In the genomic region with DNA sequence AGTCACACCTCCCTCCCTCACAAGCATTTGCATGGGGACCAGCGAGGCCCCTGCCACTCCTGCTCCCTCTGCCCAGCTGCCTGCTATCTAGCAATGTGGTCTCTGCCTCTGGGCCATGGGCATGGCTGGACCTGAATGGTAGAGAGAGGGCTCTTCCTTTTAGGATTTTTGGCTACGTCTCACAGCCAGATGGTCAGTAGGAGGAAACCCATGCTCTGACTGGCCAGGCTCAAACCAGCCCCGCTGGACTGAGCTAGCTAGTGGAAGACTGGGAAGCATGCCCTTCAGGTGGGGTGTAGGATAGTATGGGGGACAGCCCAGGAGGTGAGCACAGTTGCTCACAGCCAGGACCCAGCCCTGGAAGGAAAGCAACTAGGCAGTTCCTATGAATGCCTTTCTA, we compare ENCODE assay signal across 17 mouse cellular contexts. TPM values are rescaled to one million over a fixed set of nuclear protein-coding genes. Genes with fewer than 3 reads are reported as not detected.
DNase-seq lines count a peak whose midpoint lies in the region; ATAC-seq lines count a peak whose summit lies in the region.
"Had no signal": no experiment of that assay in that cellular context is flagged by ENCODE, and none has a peak within 500 bp of the region (broad histone marks: within the 10 kb centered on the region; RNA-seq: fewer than 3 reads in every experiment).

No protein-coding gene starts in this region.

- no peaks in the 10 kb centered on the region for H3K9me3 ChIP-seq in midbrain, embryonic 11.5 days (ENCODE audit: control insufficient read depth, low read length)
- H3K9me3 ChIP-seq in midbrain, embryonic 14.5 days (ENCODE audit: control insufficient read depth, low read length), result no peaks in the 10 kb centered on the region
- no peaks in the 10 kb centered on the region for H3K9me3 ChIP-seq in neural tube, embryonic 15.5 days (replicated peaks)
- H3K9me3 ChIP-seq: embryonic facial prominence, embryonic 13.5 days; hindbrain, embryonic 10.5 days; stomach, embryonic 15.5 days had no signal

- H3K9ac ChIP-seq in midbrain, embryonic 11.5 days (ENCODE audit: low read length), result no peak overlapping the region
- H3K9ac ChIP-seq in midbrain, embryonic 14.5 days (replicated peaks; ENCODE audit: low read length), result no peak overlapping the region
- H3K9ac ChIP-seq in neural tube, embryonic 15.5 days (replicated peaks), result no peak overlapping the region
- H3K9ac ChIP-seq: embryonic facial prominence, embryonic 13.5 days; liver, postnatal 0 days; stomach, embryonic 15.5 days had no signal

- H3K27me3 ChIP-seq in midbrain, embryonic 11.5 days (ENCODE audit: control insufficient read depth, insufficient read depth, low read length), result no peaks in the 10 kb centered on the region
- H3K27me3 ChIP-seq in midbrain, embryonic 14.5 days (ENCODE audit: control insufficient read depth, insufficient read depth, low read length), result no peaks in the 10 kb centered on the region
- H3K27me3 ChIP-seq in neural tube, embryonic 15.5 days (replicated peaks), result no peaks in the 10 kb centered on the region
- H3K27me3 ChIP-seq: embryonic facial prominence, embryonic 13.5 days; stomach, embryonic 15.5 days had no signal

- DNase-seq in frontal cortex, postnatal 25 days (ENCODE audit: low spot score in 2 of 2), result no peak
- peak; percentile 54 for DNase-seq in midbrain, embryonic 11.5 days (ENCODE audit: low spot score, missing footprints)
- no peak for DNase-seq in midbrain, embryonic 14.5 days
- peak; percentile 90 for DNase-seq in cerebellum, adult 9-10 months
- no peak for DNase-seq in thymus, adult 18-20 months
- DNase-seq: adrenal gland, adult 2 months; gastrocnemius, postnatal 25 days; liver; liver, postnatal 0 days; thymus, postnatal 14 days had no signal

- H3K4me1 ChIP-seq in midbrain, embryonic 11.5 days (ENCODE audit: control insufficient read depth, insufficient read depth, low read length), result no peaks in the 10 kb centered on the region
- H3K4me1 ChIP-seq in midbrain, embryonic 14.5 days (ENCODE audit: control insufficient read depth, insufficient read depth, low read length), result no peaks in the 10 kb centered on the region
- no peaks in the 10 kb centered on the region for H3K4me1 ChIP-seq in neural tube, embryonic 15.5 days
- H3K4me1 ChIP-seq: embryonic facial prominence, embryonic 13.5 days; stomach, embryonic 15.5 days had no signal

- 74% methylated on average over 3 of the region's 3 CpGs for WGBS in midbrain, embryonic 11.5 days
- 78% methylated on average over 3 of the region's 3 CpGs for WGBS in midbrain, embryonic 14.5 days
- 68% methylated on average over 3 of the region's 3 CpGs for WGBS in neural tube, embryonic 15.5 days

- H3K36me3 ChIP-seq in midbrain, embryonic 11.5 days (ENCODE audit: control insufficient read depth, insufficient read depth, low read length), result no peaks in the 10 kb centered on the region; the same call in 1 of the 2 replicates
- H3K36me3 ChIP-seq in midbrain, embryonic 14.5 days (ENCODE audit: control insufficient read depth, insufficient read depth, low read length), result peaks cover 42% of the 10 kb centered on the region
- peaks cover 41% of the 10 kb centered on the region for H3K36me3 ChIP-seq in neural tube, embryonic 15.5 days
- H3K36me3 ChIP-seq: embryonic facial prominence, embryonic 13.5 days; stomach, embryonic 15.5 days had no signal

- H3K27ac ChIP-seq in midbrain, embryonic 11.5 days (ENCODE audit: low read depth, low read length), result no peak overlapping the region
- H3K27ac ChIP-seq in midbrain, embryonic 14.5 days (replicated peaks; ENCODE audit: low read depth, low read length), result no peak overlapping the region
- 0 out of 2 replicates have a peak overlapping the region, but pooled peaks have one; percentile 13 for H3K27ac ChIP-seq in neural tube, embryonic 15.5 days (replicated peaks)
- H3K27ac ChIP-seq: embryonic facial prominence, embryonic 13.5 days; hindbrain, embryonic 10.5 days; stomach, embryonic 15.5 days had no signal

- ATAC-seq in frontal cortex, adult (ENCODE audit: low TSS enrichment), result peak; percentile 29; the same call in 1 of the 2 replicates
- ATAC-seq in midbrain, embryonic 11.5 days (ENCODE audit: low FRiP score), result no peak
- ATAC-seq in midbrain, embryonic 14.5 days (ENCODE audit: low FRiP score, low TSS enrichment), result no peak
- ATAC-seq in neural tube, embryonic 15.5 days (ENCODE audit: low FRiP score), result no peak
- ATAC-seq: intestine, postnatal 0 days; liver, postnatal 0 days had no signal

- no peak overlapping the region for H3K4me2 ChIP-seq in midbrain, embryonic 11.5 days
- H3K4me2 ChIP-seq in midbrain, embryonic 14.5 days (ENCODE audit: low read length), result no peak overlapping the region
- H3K4me2 ChIP-seq in neural tube, embryonic 15.5 days, result no peak overlapping the region
- H3K4me2 ChIP-seq: embryonic facial prominence, embryonic 13.5 days; stomach, embryonic 15.5 days had no signal

- no peak overlapping the region for H3K4me3 ChIP-seq in midbrain, embryonic 11.5 days (ENCODE audit: low read depth, low read length)
- no peak overlapping the region for H3K4me3 ChIP-seq in midbrain, embryonic 14.5 days (replicated peaks; ENCODE audit: low read depth, low read length)
- H3K4me3 ChIP-seq in neural tube, embryonic 15.5 days (replicated peaks), result no peak overlapping the region
- H3K4me3 ChIP-seq: embryonic facial prominence, embryonic 13.5 days; hindbrain, embryonic 10.5 days; myocyte; stomach, embryonic 15.5 days had no signal

RNA-seq across cellular contexts. Expression of gene Dpysl4, which starts 16.0 kb away (rescaled TPM):
- 167 and 179 TPM in 2 replicates for polyA plus RNA-seq in midbrain, embryonic 11.5 days (2014; fragmentation: Nextera tagmentation; extraction: Ambion mirVana)
- polyA plus RNA-seq in midbrain, embryonic 14.5 days (2014; fragmentation: Nextera tagmentation; extraction: Ambion mirVana), result 215 and 238 TPM in 2 replicates
- 153 and 181 TPM in 2 replicates for polyA plus RNA-seq in neural tube, embryonic 15.5 days (2015; fragmentation: Nextera tagmentation; extraction: Ambion mirVana)
- polyA plus RNA-seq: myocyte had no signal

Comparison
In these comparisons a context has a peak if more than half of its experiments do, and no peak if none do; other contexts are left out.
1. DNase-seq: peak in midbrain, embryonic 11.5 days (single experiment) and cerebellum, adult 9-10 months (single experiment); none in frontal cortex, postnatal 25 days (0 of 2), midbrain, embryonic 14.5 days (single experiment) and thymus, adult 18-20 months (0 of 2).